Mouse (Mus musculus) MEL (cell line): ENCODE results near the gene Rab11fip4. TPM values are rescaled to one million over a fixed set of nuclear protein-coding genes. Genes with fewer than 3 reads are reported as not detected.

Source experiments
- DNase-seq: peaks from one replicate; pipeline ENCODE4 v3.0.0; 2011; ENCODE audit warnings: low read depth, low spot score
- H3K27ac ChIP-seq: 2 replicates; pipeline ENCODE4 v1.5.1; 2012; ENCODE audit warnings: low read depth, mild to moderate bottlenecking, control low read depth, low read length, moderate library complexity; ENCODE audit not compliant: control insufficient read depth
- H3K27me3 ChIP-seq, 2 experiments: fragments of 150-350 bp in 1 of 2; sonication (generic) in 1 of 2; 2 replicates each; pipeline ENCODE4 v1.6.1; 2012; ENCODE audit warnings: low read length in 2 of 2, mild to moderate bottlenecking in 2 of 2, improper control_type of control experiment in 1 of 2, moderate library complexity in 1 of 2; ENCODE audit not compliant: insufficient read depth in 2 of 2, control insufficient read depth in 1 of 2
- H3K36me3 ChIP-seq, 2 experiments: 2 replicates each; pipeline ENCODE4 v1.6.1; 2012 to 2014; ENCODE audit warnings: low read length in 2 of 2, improper control_type of control experiment in 1 of 2, inconsistent platforms in 1 of 2, mild to moderate bottlenecking in 1 of 2; ENCODE audit not compliant: insufficient read depth in 2 of 2, control insufficient read depth in 1 of 2
- H3K4me1 ChIP-seq, 2 experiments: fragments of 150-350 bp in 1 of 2; sonication (generic) in 1 of 2; 2 replicates each; pipeline ENCODE4 v1.6.1; 2012; ENCODE audit warnings: low read length in 2 of 2, improper control_type of control experiment in 1 of 2, mild to moderate bottlenecking in 1 of 2; ENCODE audit not compliant: insufficient read depth in 2 of 2, control insufficient read depth in 1 of 2
- H3K4me3 ChIP-seq, 2 experiments: fragments of 150-350 bp in 1 of 2; sonication (generic) in 1 of 2; 2 replicates each; pipeline ENCODE4 v1.5.1; 2012; ENCODE audit warnings: low read depth in 2 of 2, low read length in 2 of 2, mild to moderate bottlenecking in 2 of 2, moderate library complexity in 2 of 2, control low read depth in 1 of 2, improper control_type of control experiment in 1 of 2; ENCODE audit not compliant: control insufficient read depth in 1 of 2, insufficient read depth in 1 of 2
- H3K79me2 ChIP-seq: 2 replicates; pipeline ENCODE4 v1.6.1; 2012; ENCODE audit warnings: mild to moderate bottlenecking, low read length, moderate library complexity; ENCODE audit not compliant: control insufficient read depth, poor library complexity, insufficient read depth
- H3K9ac ChIP-seq: 2 replicates; pipeline ENCODE4 v1.6.1; 2012; ENCODE audit warnings: low read depth, mild to moderate bottlenecking, control low read depth, low read length, moderate library complexity; ENCODE audit not compliant: control insufficient read depth, poor library complexity, severe bottlenecking
- H3K9me3 ChIP-seq: fragments of 150-350 bp; sonication (generic); replicated peaks from 2 replicates; pipeline ENCODE4 v1.6.1; 2012; ENCODE audit warnings: mild to moderate bottlenecking, low read length, improper control_type of control experiment, moderate library complexity; ENCODE audit not compliant: insufficient read depth
- CHD2 ChIP-seq: IDR thresholded peaks from 2 replicates; pipeline ENCODE4 v1.6.1; 2011; ENCODE audit warnings: low read length, improper control_type of control experiment
- ETS1 ChIP-seq: IDR thresholded peaks from 2 replicates; pipeline ENCODE4 v1.6.1; 2012; ENCODE audit warnings: low read depth, mild to moderate bottlenecking, inconsistent platforms, low read length, improper control_type of control experiment, moderate library complexity
- HCFC1 ChIP-seq: IDR thresholded peaks from 2 replicates; pipeline ENCODE4 v1.6.1; 2012; ENCODE audit warnings: low read depth, mild to moderate bottlenecking, inconsistent platforms, low read length, improper control_type of control experiment, moderate library complexity
- KAT2A ChIP-seq: conservative IDR thresholded peaks from 2 replicates; pipeline ENCODE4 v1.6.1; 2012; ENCODE audit warnings: low read depth, low read length, improper control_type of control experiment, inconsistent platforms
- MAFK ChIP-seq: IDR thresholded peaks from 2 replicates; pipeline ENCODE4 v1.6.1; 2011; ENCODE audit warnings: low read depth, mild to moderate bottlenecking, low read length, improper control_type of control experiment, borderline replicate concordance
- MAX ChIP-seq: IDR thresholded peaks from 2 replicates; pipeline ENCODE4 v1.6.1; 2011; ENCODE audit warnings: low read length, improper control_type of control experiment
- MEF2A ChIP-seq: IDR thresholded peaks from 2 replicates; pipeline ENCODE4 v1.6.1; 2014; ENCODE audit warnings: low read depth, mild to moderate bottlenecking, inconsistent platforms, low read length, improper control_type of control experiment; ENCODE audit not compliant: poor library complexity, insufficient replicate concordance, severe bottlenecking; ENCODE audit errors: extremely low read depth
- MXI1 ChIP-seq: IDR thresholded peaks from 2 replicates; pipeline ENCODE4 v1.6.1; 2011; ENCODE audit warnings: mild to moderate bottlenecking, low read depth, low read length, improper control_type of control experiment
- MYC ChIP-seq: IDR thresholded peaks from 2 replicates; pipeline ENCODE4 v1.6.1; 2011; ENCODE audit warnings: low read depth, mild to moderate bottlenecking, low read length, improper control_type of control experiment, moderate library complexity
- NRF1 ChIP-seq: IDR thresholded peaks from 2 replicates; pipeline ENCODE4 v1.6.1; 2014; ENCODE audit warnings: low read depth, mild to moderate bottlenecking, inconsistent platforms, low read length, improper control_type of control experiment, moderate library complexity; ENCODE audit not compliant: poor library complexity, insufficient read depth, severe bottlenecking
- POLR2AphosphoS2 ChIP-seq: IDR thresholded peaks from 2 replicates; pipeline ENCODE4 v1.6.1; 2011; ENCODE audit warnings: low read length, improper control_type of control experiment
- POLR2AphosphoS5 ChIP-seq: IDR thresholded peaks from 2 replicates; pipeline ENCODE4 v1.6.1; 2012; ENCODE audit warnings: low read depth, borderline replicate concordance, mild to moderate bottlenecking, inconsistent platforms, low read length, moderate library complexity, mixed read lengths
- RAD21 ChIP-seq: IDR thresholded peaks from 2 replicates; pipeline ENCODE4 v1.6.1; 2011; ENCODE audit warnings: mild to moderate bottlenecking, low read depth, low read length, improper control_type of control experiment
- SIN3A ChIP-seq: IDR thresholded peaks from 2 replicates; pipeline ENCODE4 v1.6.1; 2012; ENCODE audit warnings: low read length, improper control_type of control experiment, inconsistent platforms
- SMC3 ChIP-seq: IDR thresholded peaks from 2 replicates; pipeline ENCODE4 v1.6.1; 2011; ENCODE audit warnings: low read depth, low read length, improper control_type of control experiment
- ZC3H11A ChIP-seq: IDR thresholded peaks from 2 replicates; pipeline ENCODE4 v1.6.1; 2012; ENCODE audit warnings: low read depth, mild to moderate bottlenecking, inconsistent platforms, low read length, improper control_type of control experiment
- ZMIZ1 ChIP-seq: IDR thresholded peaks from 2 replicates; pipeline ENCODE4 v1.6.1; 2012; ENCODE audit warnings: low read depth, mild to moderate bottlenecking, inconsistent platforms, low read length, improper control_type of control experiment, moderate library complexity
- ZNF384 ChIP-seq: IDR thresholded peaks from 2 replicates; pipeline ENCODE4 v1.6.1; 2012; ENCODE audit warnings: low read depth, mild to moderate bottlenecking, inconsistent platforms, low read length, improper control_type of control experiment
- polyA plus RNA-seq, 2 experiments: library from polyadenylated mRNA; stranded (reverse) in 1 of 2; unstranded in 1 of 2; fragments of >175 nt in 1 of 2; fragments of >200 nt in 1 of 2; gene quantifications; 2 replicates each; pipeline versions ENCODE4 v1.2.1 to v1.2.4; 2012; ENCODE audit warnings: low replicate concordance in 2 of 2, low read depth in 1 of 2; ENCODE audit not compliant: insufficient read length in 2 of 2, insufficient read depth in 1 of 2, missing spikeins in 1 of 2
- total RNA-seq: library from RNA; depleted of rRNA; stranded (reverse); fragments of 300-350 nt; gene quantifications from 2 replicates; pipeline ENCODE4 v1.2.3, GENCODE M21; 2012

Rab11fip4 gene
- total and polyA plus RNA-seq, 3 experiments, result under 0.01 to 0.03 TPM; not detected in 1

DNA sequence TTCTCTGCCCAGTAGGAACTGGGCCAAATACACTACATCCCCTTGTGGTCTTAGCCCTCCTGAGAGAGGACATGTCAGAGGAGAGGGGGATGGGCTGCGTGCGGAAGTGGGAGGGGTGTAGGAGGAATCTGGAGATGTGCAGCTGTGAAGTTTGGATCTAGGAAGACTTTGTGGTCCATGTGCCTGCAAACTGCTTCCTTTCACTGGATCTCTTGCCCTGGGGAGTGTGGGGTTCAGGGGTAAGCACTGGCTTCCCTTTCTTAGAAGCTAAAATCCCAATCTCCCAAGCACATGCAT, 125.4 kb downstream of the Rab11fip4 start:
- Histone ChIP-seq H3K9ac (no peak overlapping the region), H3K4me3 (no peak overlapping the region), H3K9me3 (no peaks in the 10 kb centered on the region), H3K4me1 (no peaks in the 10 kb centered on the region), H3K79me2 (no peaks in the 10 kb centered on the region), H3K36me3 (no peaks in the 10 kb centered on the region), H3K27me3 (no peaks in the 10 kb centered on the region; a peak in 2 of 4 replicates), H3K27ac (no peak overlapping the region)
- no peak for TF ChIP-seq HCFC1
- TF ChIP-seq ETS1, result no peak
- TF ChIP-seq MXI1, result no peak
- TF ChIP-seq ZC3H11A, result no peak
- no peak for TF ChIP-seq POLR2AphosphoS5
- no peak for TF ChIP-seq POLR2AphosphoS2
- TF ChIP-seq CHD2, result no peak
- TF ChIP-seq ZMIZ1, result no peak
- TF ChIP-seq MYC, result no peak
- no peak for TF ChIP-seq MAFK
- no peak for TF ChIP-seq ZNF384
- TF ChIP-seq RAD21, result no peak
- no peak for TF ChIP-seq KAT2A
- DNase-seq, result no peak

- H3K4me3 ChIP-seq, result no peak overlapping the region
- no peaks in the 10 kb centered on the region for H3K4me1 ChIP-seq
- H3K36me3 ChIP-seq, result no peaks in the 10 kb centered on the region
- DNase-seq, result no peak
- H3K27ac ChIP-seq, result no peak overlapping the region
- TF ChIP-seq SIN3A (no peak), POLR2AphosphoS5 (no peak), SMC3 (no peak), MEF2A (no peak), NRF1 (no peak), MAX (no peak), ZMIZ1 (no peak), ETS1 (no peak)
- no peaks in the 10 kb centered on the region for H3K9me3 ChIP-seq
- H3K79me2 ChIP-seq, result no peaks in the 10 kb centered on the region
- no peak overlapping the region for H3K9ac ChIP-seq
- H3K27me3 ChIP-seq, result no peaks in the 10 kb centered on the region; a peak in 2 of 4 replicates
Measured at GRCm38 (mm10) chr11:79717271-79717670, 126.3 kb downstream of the Rab11fip4 start.
